Mouse (Mus musculus): ENCODE measurements around the gene Abcf3.

Abcf3 gene

DNA sequence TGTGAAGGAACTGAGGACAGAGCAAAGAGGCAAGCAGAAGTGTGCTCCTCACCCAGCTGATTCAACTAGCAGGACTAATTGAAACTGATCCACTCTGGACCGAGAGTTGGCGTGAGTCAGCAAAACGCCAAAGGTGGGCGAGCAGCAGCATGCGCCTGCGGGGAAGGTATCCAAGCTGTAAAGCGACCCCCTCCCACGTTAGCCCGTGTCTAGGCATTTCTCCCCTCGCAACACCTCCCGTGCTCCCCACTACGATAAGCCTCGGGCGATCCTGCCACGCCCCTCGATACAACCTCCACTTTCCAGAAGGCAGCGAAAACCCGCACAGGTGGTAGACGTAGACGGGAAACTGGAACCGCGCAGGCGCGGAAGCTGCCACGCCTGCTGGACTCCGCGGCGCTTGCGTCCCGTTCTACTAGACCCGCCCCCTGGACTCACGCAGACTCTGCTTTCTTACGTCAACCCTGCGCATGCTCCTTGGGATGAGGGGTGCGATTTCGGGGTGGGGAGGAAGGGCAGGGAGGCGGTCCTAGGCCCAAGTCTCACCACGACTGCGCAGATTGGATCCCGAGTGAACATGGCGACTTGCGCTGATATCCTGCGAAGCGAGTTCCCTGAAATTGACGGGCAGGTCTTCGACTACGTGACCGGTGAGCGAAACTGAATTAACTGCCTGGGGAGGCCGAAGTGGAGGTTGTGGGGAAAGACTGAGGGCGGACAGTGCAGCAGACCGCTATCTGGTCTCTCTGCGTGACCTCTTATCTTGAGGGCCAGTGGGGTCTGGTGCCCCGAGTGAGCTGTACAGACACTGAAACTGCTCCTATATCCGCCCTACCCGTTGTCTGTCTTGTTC is at the start of gene Abcf3:
Gene Abcf3, plus strand, starts transcription at position 482 of the 853 bp plus-strand sequence.
- in situ Hi-C loops (cut with MboI; ENCODE audit: unreplicated experiment in 2 of 2): loop anchor here in 1 of 2 experiments (5.0 kb wide), 1 partner anchor 69 kb away; no protein-coding TSS in a partner anchor

DNA sequence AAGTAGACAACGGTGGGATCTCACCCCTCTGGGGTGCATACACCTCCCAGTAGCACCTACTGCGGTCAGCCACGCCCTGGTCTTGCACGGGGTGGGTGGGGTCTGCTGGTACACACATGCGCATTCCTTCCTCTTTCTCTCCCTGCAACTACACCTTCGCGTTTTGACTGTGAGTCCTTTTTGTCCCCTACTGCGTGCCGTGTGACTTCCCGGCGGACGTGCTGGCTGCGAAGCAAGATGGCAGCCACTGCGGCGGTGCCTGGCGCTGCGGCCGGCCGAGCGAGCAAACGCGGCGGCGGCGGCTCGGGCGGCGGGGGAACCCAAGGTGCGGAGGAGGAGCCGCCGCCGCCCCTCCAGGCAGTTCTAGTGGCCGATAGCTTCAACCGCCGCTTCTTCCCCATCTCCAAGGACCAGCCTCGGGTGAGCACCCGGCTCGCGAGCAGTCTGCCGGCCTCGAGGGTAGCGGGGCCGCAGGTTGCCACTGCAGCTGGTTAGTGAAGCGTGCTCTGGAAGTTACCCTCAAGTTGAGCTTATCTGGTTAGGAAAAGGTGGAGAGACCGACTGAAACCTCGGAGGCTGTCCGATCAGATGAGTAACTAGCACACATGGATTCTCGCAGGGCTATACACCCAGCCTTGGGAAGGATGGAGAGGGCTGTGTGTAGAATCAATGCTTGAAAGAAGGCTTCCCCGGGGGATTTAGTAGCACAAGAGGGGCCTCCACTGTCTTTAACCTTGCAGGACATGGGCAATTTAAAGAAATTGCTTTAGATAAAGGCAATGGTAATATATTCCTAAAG is 49.5 kb upstream of the Abcf3 start, which contains the start of gene Eif2b5:
Gene Eif2b5, plus strand, starts transcription at position 141 of the 799 bp plus-strand sequence.
- in situ Hi-C loops (cut with MboI; ENCODE audit: unreplicated experiment in 2 of 2): loop anchor here (5.0 to 25.0 kb wide), 4 partner anchors 148 to 888 kb away; no protein-coding TSS in a partner anchor

DNA sequence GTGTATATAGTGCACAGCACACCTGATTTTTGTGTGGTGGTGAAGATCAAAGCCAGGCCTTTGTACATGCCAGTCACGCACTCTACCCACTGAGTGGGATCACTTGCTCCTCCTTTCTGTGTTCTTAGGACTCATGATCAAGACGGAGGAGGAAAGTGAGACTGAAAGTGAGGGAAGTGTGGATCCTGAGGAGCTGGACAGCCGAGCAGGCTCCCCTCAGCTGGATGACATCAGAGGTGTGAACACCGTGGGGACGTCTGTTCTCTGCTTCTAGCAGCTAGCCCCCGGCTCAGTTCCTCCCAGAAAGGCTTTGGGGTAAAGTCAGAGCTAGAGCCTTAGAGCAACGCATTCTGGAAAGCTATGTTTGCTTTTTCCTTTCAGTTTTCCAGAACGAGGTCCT is 42.4 kb upstream of the Abcf3 start:
- in situ Hi-C loops (cut with MboI; ENCODE audit: unreplicated experiment in 2 of 2): loop anchor here in 1 of 2 experiments (5.0 kb wide), 1 partner anchor 141 kb away; no protein-coding TSS in a partner anchor

DNA sequence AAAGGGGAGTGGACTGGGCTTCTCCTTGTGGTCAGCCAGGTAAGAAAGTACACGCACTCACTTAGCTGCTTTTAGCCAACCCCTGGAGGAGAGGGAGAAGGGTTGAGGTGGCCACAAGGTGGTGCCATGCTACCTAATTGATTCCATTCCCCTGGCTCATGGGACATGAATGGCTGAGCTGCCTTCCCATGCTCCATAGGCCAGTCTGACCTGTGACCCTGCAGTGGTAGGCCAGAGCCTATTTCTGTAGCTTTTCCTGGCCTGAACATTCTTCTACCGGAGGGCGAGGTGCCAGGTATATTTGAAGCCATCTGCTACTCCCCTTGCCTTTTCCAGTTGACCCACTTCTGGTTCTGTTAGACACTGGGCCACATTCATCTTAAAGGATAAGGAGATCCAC is 39.0 kb upstream of the Abcf3 start:
- in situ Hi-C loops (cut with MboI; ENCODE audit: unreplicated experiment in 2 of 2): loop anchor here in 1 of 2 experiments (5.0 kb wide), 1 partner anchor 138 kb away; no protein-coding TSS in a partner anchor

DNA sequence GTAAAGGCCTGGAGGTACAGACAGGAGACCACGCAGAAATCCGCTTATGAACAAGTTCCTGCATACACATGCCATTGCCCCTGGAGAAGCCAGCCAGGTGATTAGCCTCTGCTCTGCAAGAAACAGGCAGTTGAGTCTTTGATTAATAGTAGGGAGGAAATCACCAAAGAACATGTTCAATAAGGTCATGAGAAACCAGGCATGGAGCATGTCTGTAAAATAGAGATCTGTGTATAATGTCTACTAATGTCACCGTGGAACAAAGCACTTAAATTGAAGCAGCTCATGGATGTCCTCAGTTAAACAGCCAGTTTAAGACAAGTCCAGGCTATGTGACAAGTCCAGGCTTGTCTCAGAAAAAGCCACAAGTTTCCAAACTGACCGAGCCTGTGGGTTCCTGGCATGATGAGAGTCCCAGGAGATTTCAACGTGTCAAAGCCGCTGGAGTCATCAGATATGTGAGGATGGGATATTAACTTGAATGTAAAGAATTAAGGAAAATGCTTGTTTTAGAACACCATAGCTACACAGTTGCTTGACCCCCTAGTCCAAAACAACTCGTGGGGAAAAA is 37.0 kb upstream of the Abcf3 start:
- in situ Hi-C loops (cut with MboI; ENCODE audit: unreplicated experiment in 2 of 2): no loop called here

DNA sequence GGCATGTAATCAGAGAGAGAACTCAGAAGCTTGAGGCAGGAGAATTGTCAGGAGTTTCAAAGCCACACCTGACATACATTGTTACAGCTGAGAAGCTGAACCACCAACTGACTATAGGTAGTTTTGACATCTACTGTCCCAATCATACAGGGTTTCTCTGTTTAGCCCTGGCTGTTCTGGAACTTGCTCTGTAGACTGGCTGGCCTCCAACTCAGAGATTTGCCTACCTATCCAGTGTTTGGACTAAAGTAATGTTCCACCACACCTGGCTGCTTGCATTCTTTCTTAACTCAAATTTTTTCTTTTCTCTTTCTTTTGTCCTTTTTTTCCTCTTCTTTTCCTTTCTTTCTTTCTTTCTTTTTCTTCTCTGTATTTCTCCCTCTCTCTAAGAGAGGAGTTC is 32.3 kb upstream of the Abcf3 start:
- in situ Hi-C loops (cut with MboI; ENCODE audit: unreplicated experiment in 2 of 2): no loop called here

DNA sequence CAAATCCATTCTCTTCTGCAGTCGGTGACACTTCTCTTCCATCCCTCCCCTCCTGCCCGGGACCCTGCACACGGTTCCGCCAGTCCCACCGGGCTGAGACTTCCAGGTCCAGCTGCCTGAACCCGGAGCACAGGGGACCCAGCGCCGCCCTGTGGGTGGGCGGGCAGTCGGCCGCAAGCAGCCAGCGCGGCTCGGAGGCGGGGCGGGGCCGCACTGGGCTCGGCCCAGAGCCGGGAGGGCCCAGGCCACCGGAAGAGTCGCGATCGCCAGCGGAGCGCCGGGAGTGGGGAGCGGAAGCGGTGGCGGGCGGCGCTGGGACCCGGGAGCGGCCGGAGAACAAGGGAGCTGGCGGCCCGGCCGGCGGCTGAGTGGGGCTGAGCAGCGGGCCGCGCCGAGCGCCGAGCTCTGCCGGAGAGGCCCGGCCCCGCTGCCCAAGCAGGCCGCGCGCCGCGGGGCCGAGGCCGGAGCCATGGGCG is 31.6 kb upstream of the Abcf3 start, which contains the start of gene Dvl3:
Gene Dvl3, plus strand, starts transcription at position 257 of the 476 bp plus-strand sequence.
- in situ Hi-C loops (cut with MboI; ENCODE audit: unreplicated experiment in 2 of 2): no loop called here

DNA sequence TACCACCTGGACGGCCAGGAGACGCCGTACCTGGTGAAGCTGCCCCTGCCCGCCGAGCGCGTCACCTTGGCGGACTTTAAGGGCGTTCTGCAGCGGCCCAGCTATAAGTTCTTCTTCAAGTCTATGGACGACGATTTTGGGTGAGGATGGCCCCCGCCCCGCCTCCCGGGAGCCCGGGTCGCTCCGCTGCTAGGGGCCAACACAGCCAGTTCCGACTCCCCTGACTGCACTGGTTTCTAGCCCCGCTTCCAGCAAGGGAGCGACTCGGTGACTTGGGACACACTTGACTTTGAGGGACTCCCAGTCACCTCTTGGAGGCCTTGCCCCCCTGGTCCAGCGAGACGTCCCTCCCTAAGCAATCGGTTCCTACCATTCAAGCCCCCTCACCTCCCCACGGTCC is 31.2 kb upstream of the Abcf3 start:
- in situ Hi-C loops (cut with MboI; ENCODE audit: unreplicated experiment in 2 of 2): no loop called here

DNA sequence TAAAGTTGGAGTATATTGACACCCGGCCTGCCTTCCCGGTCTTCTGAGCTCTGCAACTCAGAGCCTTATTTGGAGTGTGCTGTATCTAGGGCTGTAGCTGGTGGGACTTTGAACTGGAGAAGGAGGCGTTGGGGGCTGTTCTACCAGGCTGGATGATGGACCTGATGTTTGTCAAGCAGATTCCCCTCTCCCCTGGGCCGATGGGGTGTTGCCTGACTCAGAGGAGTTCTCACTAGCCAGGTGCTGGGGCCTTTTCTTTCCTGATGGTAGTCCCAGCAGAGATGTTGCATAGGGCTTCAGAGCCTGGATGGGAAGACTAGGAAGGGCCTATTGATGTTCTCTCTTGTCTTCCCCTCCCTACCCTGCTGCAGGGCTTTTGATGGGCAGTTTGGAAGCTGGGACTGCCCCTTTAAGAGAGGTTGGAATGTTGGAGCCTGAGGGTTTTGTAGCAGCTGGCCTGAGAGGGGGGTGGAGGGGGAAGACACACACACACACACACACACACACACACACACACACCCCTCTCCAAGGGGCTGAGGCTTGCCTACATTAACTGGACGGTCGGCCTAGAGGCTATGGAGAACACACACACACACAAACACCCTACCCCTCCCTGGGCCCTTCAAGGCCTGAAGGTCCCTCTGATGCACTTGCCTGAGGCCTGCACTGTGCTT is 30.5 kb upstream of the Abcf3 start:
- in situ Hi-C loops (cut with MboI; ENCODE audit: unreplicated experiment in 2 of 2): no loop called here

DNA sequence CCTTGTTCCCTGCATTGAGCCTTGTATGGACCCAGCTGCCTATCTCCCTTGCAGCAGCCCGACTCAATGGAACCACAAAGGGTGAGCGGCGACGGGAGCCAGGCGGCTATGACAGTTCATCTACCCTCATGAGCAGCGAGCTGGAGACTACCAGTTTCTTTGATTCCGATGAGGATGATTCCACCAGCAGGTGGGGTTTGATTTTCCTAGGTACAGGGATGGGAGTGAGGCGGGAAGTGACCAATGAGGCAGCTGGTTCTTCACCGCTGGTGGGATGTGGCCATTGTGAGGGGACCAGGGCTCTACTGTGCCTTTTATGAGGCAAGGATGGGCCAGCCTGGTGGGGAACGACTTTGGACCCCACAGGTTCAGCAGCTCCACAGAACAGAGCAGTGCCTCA is 24.5 kb upstream of the Abcf3 start:
- in situ Hi-C loops (cut with MboI; ENCODE audit: unreplicated experiment in 2 of 2): no loop called here

DNA sequence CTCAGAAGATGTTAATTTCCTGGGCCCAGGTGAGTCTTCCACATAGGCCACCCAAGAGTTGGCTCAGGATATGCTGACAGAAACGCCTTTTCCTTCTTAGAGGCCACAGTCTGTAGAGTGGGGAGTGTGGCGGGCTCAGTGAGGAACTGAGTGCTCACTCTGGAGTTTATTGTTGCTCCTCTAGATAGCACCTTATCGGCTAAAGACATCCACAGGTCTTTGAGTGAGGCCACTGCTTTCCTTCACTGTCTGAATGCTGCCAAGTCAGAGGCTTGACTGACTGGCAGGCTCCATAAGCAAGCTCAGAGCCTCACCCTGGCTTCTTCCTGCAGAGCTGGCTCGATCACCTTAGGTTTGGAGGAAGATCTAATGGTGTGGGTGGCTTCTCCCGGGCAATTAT is 19.6 kb upstream of the Abcf3 start:
- in situ Hi-C loops (cut with MboI; ENCODE audit: unreplicated experiment in 2 of 2): no loop called here

DNA sequence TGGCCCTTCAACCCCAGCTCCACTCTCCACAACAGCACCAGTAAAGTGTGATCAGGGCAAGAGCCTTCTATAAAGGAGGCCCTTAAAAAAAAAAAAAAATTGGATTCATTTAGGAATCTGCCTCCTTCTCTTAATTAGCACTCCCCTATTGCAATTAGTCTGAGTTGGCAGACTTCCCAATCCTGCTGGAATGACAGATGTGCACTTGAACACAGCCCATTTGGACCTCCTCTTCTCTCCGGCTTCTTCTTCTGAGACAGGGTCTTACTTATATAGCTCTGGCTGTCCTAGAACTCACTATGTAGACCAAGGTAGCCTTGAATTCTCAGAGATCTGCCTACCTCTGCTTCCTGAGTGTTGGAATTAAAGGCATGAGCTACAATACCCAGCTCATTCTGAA is 19.0 kb upstream of the Abcf3 start:
- in situ Hi-C loops (cut with MboI; ENCODE audit: unreplicated experiment in 2 of 2): no loop called here

DNA sequence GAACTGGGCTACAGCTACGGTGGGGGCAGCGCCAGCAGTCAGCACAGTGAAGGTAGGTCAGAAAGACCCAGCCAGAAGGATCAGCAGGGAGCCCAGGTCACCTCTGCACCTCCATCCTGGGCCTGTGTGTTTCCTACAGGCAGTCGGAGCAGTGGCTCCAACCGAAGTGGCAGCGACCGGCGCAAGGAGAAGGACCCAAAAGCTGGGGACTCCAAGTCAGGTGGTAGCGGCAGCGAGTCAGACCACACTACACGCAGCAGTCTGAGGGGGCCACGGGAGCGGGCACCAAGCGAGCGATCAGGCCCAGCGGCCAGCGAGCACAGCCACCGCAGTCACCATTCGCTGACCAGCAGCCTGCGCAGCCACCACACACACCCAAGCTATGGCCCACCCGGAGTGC is 17.4 kb upstream of the Abcf3 start:
- in situ Hi-C loops (cut with MboI; ENCODE audit: unreplicated experiment in 2 of 2): no loop called here

DNA sequence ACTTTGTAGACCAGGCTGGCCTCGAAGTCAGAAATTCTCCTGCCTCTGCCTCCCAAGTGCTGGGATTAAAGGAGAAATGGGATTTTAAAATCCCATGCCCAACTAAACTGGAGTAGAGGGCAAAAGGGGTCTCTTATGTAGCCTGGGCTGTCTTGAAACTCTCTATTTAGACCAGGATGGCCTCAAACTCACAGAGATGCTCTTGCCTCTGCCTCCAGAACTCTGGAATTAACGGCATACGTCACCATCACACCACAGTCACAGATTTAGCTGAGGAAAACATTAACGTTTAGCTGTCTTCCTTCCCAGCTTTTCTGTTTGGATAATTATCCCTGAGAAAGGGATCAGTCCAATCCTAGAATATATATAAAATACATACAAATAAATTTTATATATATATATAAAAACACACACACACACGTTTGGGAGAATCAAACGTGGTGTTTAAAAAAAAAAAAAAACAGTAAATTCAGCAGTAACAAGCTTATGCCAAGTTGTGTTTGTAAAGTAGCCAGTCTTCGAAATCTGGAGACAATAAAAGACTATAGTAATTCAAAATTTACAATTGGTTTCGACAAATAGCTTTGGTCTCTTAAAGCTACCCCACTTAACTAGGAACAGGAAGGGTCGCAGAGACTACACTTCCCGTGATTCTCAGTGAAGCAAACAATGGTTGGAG is 13.6 kb upstream of the Abcf3 start:
- in situ Hi-C loops (cut with MboI; ENCODE audit: unreplicated experiment in 2 of 2): no loop called here

DNA sequence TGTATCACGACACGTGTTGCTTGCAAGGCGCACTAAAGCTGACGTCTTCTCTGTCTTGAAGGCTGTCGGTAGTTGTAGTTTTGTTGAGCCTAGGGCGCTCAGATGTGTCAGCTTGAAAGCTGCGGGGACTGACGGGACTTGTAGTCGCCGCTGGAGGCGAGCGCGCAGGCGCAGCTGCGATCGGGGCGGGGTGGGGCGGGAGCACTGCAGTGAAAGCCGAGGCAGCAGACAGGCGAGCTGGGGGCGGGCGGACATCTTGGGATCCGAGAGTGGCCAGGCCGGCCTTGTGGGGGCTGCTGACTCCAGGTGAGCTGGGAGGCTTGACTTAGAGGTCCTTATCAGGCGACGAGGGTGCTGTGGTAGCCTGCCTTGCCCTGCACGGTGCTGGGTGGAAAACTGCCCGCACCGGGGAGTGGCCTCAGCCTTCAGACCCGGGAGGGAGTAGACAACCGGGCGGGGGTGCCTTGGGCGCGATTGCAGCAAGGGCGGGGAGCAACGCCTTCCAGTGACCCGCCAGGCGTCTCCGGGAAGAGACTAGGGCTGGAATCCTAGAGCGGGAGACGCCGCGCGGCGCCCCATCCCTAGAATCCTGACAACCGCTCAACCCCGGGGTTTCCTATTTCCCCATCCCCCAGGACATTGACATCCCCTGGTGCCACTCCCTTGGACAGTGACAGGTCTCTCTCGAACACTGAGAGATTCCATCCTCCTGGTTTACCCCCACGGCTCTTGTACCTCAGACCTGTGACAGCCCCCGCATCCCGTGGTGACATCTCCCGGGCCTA is 12.9 kb upstream of the Abcf3 start, which contains the start of gene Ap2m1:
Gene Ap2m1, plus strand, starts transcription at position 183 of the 785 bp plus-strand sequence.
- in situ Hi-C loops (cut with MboI; ENCODE audit: unreplicated experiment in 2 of 2): no loop called here

DNA sequence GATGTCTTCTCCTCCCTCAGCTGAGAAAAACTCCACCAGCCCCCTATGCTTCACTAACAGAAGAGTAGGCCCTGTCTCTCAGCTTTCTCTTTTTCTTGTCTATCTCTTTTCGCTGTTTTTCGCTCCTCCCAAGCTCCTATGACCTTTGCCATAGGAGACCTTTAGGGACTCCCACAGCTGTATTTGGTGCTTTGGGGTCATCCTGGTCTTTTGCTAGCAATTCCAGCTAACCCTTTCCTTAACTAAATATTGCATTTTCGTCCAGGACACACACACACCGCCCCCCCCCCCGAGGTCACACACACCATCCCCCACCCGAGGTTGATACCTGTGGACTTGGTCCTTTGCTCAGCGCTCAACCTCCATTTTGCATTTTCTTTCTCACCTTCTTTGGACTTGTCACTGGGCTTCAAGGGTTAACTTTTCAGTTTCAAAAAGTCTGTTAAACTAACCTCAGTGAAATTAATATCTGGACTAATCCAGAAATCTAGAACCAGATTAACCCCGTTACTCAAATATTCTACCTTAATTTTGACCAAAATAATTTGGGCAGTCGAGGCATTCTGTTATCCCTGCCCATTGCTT is 12.2 kb upstream of the Abcf3 start:
- in situ Hi-C loops (cut with MboI; ENCODE audit: unreplicated experiment in 2 of 2): no loop called here

DNA sequence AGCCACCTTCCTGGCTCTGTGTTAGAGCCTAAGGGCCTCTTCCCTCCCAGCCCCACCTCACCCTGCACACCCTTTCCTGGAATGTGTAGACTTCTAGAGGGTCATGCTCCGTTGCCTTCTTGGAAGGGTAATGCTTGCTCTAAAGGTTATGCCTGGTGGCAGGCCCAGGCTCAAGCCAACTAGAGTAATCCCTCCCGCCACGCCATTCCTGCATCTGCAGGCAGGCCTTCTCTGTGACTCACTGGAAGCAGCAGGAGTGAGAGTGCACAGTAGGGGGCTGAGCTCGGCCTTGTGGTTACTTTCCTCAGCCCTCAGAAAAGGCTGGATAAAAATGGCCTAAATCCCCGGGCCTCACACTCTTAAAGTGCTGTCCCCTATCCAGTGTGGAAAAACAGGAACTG is 11.3 kb upstream of the Abcf3 start:
- in situ Hi-C loops (cut with MboI; ENCODE audit: unreplicated experiment in 2 of 2): no loop called here

DNA sequence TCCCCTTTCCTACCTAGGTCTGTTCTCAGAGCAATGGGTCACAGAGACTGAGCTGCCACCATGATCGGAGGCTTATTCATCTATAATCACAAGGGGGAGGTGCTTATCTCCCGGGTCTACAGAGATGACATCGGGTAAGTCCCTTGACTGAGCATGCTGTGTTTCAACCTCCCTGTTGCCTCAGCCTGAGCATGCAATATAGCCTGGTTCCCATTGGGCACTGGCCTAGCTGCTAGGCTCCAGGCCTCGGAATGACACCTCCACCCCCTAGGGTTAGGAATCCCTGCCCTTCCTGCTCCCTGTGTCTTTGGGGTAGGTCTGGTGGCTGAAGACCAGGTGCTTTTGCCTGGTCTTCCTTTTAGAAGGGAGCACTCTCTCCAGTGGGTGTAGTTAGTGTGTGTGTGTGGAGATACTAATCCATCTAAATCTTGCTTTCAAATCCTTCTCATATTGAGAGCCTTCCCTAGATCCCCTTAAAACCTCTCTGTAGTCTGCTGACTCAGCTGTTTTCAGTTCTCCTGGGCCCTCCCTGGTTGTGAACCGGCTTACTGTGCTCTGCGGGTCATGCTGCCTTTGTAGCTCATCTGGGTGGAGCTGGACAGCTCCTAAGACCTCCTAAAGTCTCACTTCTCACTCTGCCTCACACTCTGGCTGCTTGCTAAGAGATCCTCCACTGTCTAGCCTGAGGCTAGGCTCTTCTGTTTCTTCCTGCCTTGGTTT is 10.6 kb upstream of the Abcf3 start:
- in situ Hi-C loops (cut with MboI; ENCODE audit: unreplicated experiment in 2 of 2): no loop called here
